Mouse (Mus musculus): Measurements from ENCODE around the gene Slc39a7.

GRCm38 (mm10) chr17:34024317-34024821, 7.1 kb downstream of the Slc39a7 start, which contains the start of gene Ring1:
- TF ChIP-seq CTCF (IDR thresholded peaks at IDR 0.05; ENCODE audit: control insufficient read depth, insufficient read depth, insufficient replicate concordance, low read depth, low read length) (no peak), POLR2A (IDR thresholded peaks at IDR 0.05; ENCODE audit: control insufficient read depth, low read depth, low read length) (peak; percentile 78; the same call in 1 of the 2 replicates)

Measured in testis, adult 2 months (tissue).